Mouse (Mus musculus) MEL (cell line): ENCODE data around the gene Stam.

Experiments
- CTCF ChIP-seq, 3 experiments: IDR thresholded peaks in 2 of 3; conservative IDR thresholded peaks in 1 of 3; 2 replicates each; pipeline ENCODE4 v1.5.1; 2011 to 2012; ENCODE audit warnings: low read length in 3 of 3, low read depth in 2 of 3, mild to moderate bottlenecking in 2 of 3, improper control_type of control experiment in 1 of 3, inconsistent platforms in 1 of 3, mixed read lengths in 1 of 3, moderate library complexity in 1 of 3; ENCODE audit not compliant: control insufficient read depth in 1 of 3, insufficient read depth in 1 of 3, poor library complexity in 1 of 3, severe bottlenecking in 1 of 3
- EP300 ChIP-seq, 2 experiments: IDR thresholded peaks; 2 replicates each; pipeline ENCODE4 v1.6.1; 2011; ENCODE audit warnings: improper control_type of control experiment in 2 of 2, low read length in 2 of 2, low read depth in 1 of 2, mild to moderate bottlenecking in 1 of 2
- GATA1 ChIP-seq: IDR thresholded peaks from 2 replicates; pipeline ENCODE4 v1.6.1; 2011; ENCODE audit warnings: low read depth, low read length, improper control_type of control experiment
- MXI1 ChIP-seq: IDR thresholded peaks from 2 replicates; pipeline ENCODE4 v1.6.1; 2011; ENCODE audit warnings: mild to moderate bottlenecking, low read depth, low read length, improper control_type of control experiment
- NRF1 ChIP-seq: IDR thresholded peaks from 2 replicates; pipeline ENCODE4 v1.6.1; 2014; ENCODE audit warnings: low read depth, mild to moderate bottlenecking, inconsistent platforms, low read length, improper control_type of control experiment, moderate library complexity; ENCODE audit not compliant: poor library complexity, insufficient read depth, severe bottlenecking
- USF1 ChIP-seq: IDR thresholded peaks from 2 replicates; pipeline ENCODE4 v1.6.1; 2014; ENCODE audit warnings: low read depth, mild to moderate bottlenecking, inconsistent platforms, low read length, improper control_type of control experiment, moderate library complexity
- ZNF384 ChIP-seq: IDR thresholded peaks from 2 replicates; pipeline ENCODE4 v1.6.1; 2012; ENCODE audit warnings: low read depth, mild to moderate bottlenecking, inconsistent platforms, low read length, improper control_type of control experiment

- TF ChIP-seq CTCF (IDR thresholded peaks at IDR 0.05 in 2 of 3, conservative IDR thresholded peaks at IDR 0.05 in 1 of 3; ENCODE audit: control insufficient read depth in 1 of 3, insufficient read depth in 1 of 3, low read depth in 2 of 3, low read length in 3 of 3, poor library complexity in 1 of 3, severe bottlenecking in 1 of 3) (no peak), EP300 (IDR thresholded peaks at IDR 0.05; ENCODE audit: low read depth in 1 of 2, low read length in 2 of 2) (no peak), ZNF384 (no peak), NRF1 (no peak), GATA1 (no peak), USF1 (no peak), MXI1 (no peak)
Measured at GRCm38 (mm10) chr2:14174334-14174733, 100.4 kb downstream of the Stam start, which contains the start of gene Tmem236.
